Mouse (Mus musculus) testis, adult 2 months (tissue): ENCODE measurements around the gene Fbxw9. TPM values are rescaled to one million over a fixed set of nuclear protein-coding genes. Genes with fewer than 3 reads are reported as not detected.

ENCODE experiments used
- H3K27ac ChIP-seq: fragments of 200-500 bp; 2 replicates; pipeline ENCODE4 v1.5.1; 2012; ENCODE audit warnings: low read depth, low read length; ENCODE audit not compliant: control insufficient read depth, insufficient read depth
- H3K27me3 ChIP-seq: fragments of 200-500 bp; 2 replicates; pipeline ENCODE4 v1.6.1; 2012; ENCODE audit warnings: mild to moderate bottlenecking, low read length, moderate library complexity; ENCODE audit not compliant: control insufficient read depth, insufficient read depth
- H3K36me3 ChIP-seq: fragments of 200-500 bp; 2 replicates; pipeline ENCODE4 v1.6.1; 2012; ENCODE audit warnings: mild to moderate bottlenecking, low read length; ENCODE audit not compliant: control insufficient read depth, insufficient read depth
- H3K4me1 ChIP-seq: fragments of 200-500 bp; 2 replicates; pipeline ENCODE4 v1.6.1; 2012; ENCODE audit warnings: low read length; ENCODE audit not compliant: control insufficient read depth, insufficient read depth
- H3K4me3 ChIP-seq: fragments of 200-500 bp; 2 replicates; pipeline ENCODE4 v1.5.1; 2012; ENCODE audit warnings: low read depth, mild to moderate bottlenecking, low read length, moderate library complexity, mixed read lengths; ENCODE audit not compliant: control insufficient read depth
- CTCF ChIP-seq: fragments of 200-500 bp; IDR thresholded peaks from 2 replicates; pipeline ENCODE4 v1.5.1; 2012; ENCODE audit warnings: low read depth, mild to moderate bottlenecking, inconsistent platforms, low read length, moderate library complexity; ENCODE audit not compliant: control insufficient read depth, insufficient read depth, insufficient replicate concordance
- POLR2A ChIP-seq: fragments of 200-500 bp; IDR thresholded peaks from 2 replicates; pipeline ENCODE4 v1.6.1; 2012; ENCODE audit warnings: low read depth, mild to moderate bottlenecking, inconsistent platforms, low read length, moderate library complexity; ENCODE audit not compliant: control insufficient read depth
- polyA plus RNA-seq: library from polyadenylated mRNA; depleted of rRNA; stranded (reverse); fragments of >200 nt; gene quantifications from 2 replicates; pipeline ENCODE4 v1.2.3, GENCODE M21; 2012

The Fbxw9 gene
- polyA plus RNA-seq, 1 experiment: 83.8 TPM

GRCm38 (mm10) chr8:85037366-85037680 lies 22.5 kb upstream of the Fbxw9 start:
- Histone ChIP-seq H3K27ac (peak overlapping the region; percentile 85), H3K36me3 (no peaks in the 10 kb centered on the region; the same call in 1 of the 2 replicates), H3K27me3 (no peaks in the 10 kb centered on the region), H3K4me3 (peak overlapping the region; percentile 91), H3K4me1 (peaks cover 13% of the 10 kb centered on the region)
- TF ChIP-seq CTCF (no peak), POLR2A (no peak)

GRCm38 (mm10) chr8:85037681-85038531 lies 21.9 kb upstream of the Fbxw9 start:
- TF ChIP-seq POLR2A (0 out of 2 replicates have a peak, but pooled peaks have one; percentile 21), CTCF (no peak)
- Histone ChIP-seq H3K27me3 (no peaks in the 10 kb centered on the region), H3K4me3 (peak overlapping the region; percentile 91), H3K27ac (peak overlapping the region; percentile 68), H3K36me3 (no peaks in the 10 kb centered on the region; the same call in 1 of the 2 replicates), H3K4me1 (peaks cover 13% of the 10 kb centered on the region)

DNA sequence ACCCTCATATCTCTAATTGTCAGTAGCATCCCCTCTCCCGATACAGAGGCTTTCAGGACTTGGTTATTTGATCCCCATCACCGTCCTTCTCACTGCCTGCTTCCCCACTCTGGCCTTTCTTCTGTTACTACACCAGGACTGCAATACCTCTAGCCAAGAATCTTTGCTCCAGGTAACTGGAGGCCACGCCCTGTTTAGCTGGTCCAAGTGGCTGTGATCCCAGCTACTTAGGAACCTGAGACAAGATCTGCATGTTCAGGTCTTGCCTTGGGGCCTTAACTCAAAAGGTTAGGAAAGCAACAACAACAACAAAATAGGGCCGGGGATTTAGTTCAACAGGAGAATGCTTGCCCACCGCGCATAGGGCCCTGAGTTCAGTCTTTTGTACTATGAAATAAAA lies 16.2 kb upstream of the Fbxw9 start:
- no peaks in the 10 kb centered on the region; the same call in 1 of the 2 replicates for H3K36me3 ChIP-seq
- H3K4me3 ChIP-seq: no peak overlapping the region
- no peaks in the 10 kb centered on the region for H3K4me1 ChIP-seq
- TF ChIP-seq POLR2A: no peak
- no peak overlapping the region for H3K27ac ChIP-seq
- H3K27me3 ChIP-seq: no peaks in the 10 kb centered on the region

DNA sequence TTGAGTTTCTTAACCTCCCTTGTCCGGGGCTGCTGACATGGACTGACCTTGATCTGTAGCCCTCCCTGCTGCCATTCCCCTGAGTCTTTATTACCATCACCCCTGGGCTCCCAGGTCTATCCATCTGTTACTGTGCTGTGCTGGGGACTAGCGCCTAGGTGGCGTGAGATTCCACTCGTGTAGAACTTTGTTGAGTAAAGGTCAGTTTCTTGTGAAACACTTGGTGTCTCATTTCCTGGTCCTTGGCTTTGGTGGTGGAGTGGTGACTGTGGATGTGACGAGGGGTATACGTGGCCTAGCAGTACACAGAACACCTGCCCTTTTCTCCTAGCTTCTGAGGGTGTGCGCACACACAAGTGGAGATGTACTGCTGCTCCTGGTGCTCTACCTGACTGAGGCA lies 2.5 kb upstream of the Fbxw9 start:
- no peaks in the 10 kb centered on the region; the same call in 1 of the 2 replicates for H3K36me3 ChIP-seq
- H3K4me1 ChIP-seq: peaks cover 2% of the 10 kb centered on the region
- H3K27me3 ChIP-seq: no peaks in the 10 kb centered on the region
- TF ChIP-seq CTCF (no peak), POLR2A (no peak)
- H3K27ac ChIP-seq: no peak overlapping the region
- H3K4me3 ChIP-seq: no peak overlapping the region

GRCm38 (mm10) chr8:85062603-85063002 lies 2.7 kb downstream of the Fbxw9 start:
- H3K27ac ChIP-seq: no peak overlapping the region
- no peaks in the 10 kb centered on the region for H3K27me3 ChIP-seq
- H3K4me3 ChIP-seq: no peak overlapping the region
- no peaks in the 10 kb centered on the region for H3K36me3 ChIP-seq
- TF ChIP-seq POLR2A (no peak), CTCF (no peak)
- peaks cover 2% of the 10 kb centered on the region for H3K4me1 ChIP-seq

DNA sequence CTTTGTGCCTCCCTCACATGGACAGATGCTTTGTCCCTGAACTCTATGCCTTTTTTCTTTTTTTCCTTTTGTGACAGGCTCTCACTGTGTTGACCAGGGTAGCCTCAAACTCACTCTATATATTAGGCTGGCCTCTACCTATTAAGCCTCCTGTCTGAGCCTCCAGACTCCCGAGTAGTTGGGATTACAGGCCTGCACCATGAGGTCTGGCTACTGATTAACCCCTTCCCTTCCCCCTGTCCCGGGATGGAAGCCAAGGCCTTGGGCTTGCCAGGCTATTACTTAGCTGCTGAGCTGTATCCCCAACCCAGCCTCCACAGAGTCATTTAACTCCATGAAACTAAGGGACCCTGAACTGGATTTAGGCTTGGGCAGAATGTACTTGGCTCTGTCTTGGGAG lies 5.4 kb downstream of the Fbxw9 start:
- Histone ChIP-seq H3K4me1 (peaks cover 2% of the 10 kb centered on the region), H3K36me3 (no peaks in the 10 kb centered on the region), H3K4me3 (no peak overlapping the region), H3K27me3 (no peaks in the 10 kb centered on the region), H3K27ac (no peak overlapping the region)
- TF ChIP-seq CTCF: no peak
- no peak for TF ChIP-seq POLR2A

- Histone ChIP-seq H3K27me3 (no peaks in the 10 kb centered on the region), H3K4me3 (no peak overlapping the region), H3K4me1 (peaks cover 4% of the 10 kb centered on the region; the same call in 1 of the 2 replicates), H3K27ac (no peak overlapping the region), H3K36me3 (no peaks in the 10 kb centered on the region)
- no peak for TF ChIP-seq CTCF
Observed at GRCm38 (mm10) chr8:85067155-85067554, 7.3 kb downstream of the Fbxw9 start.
